In the genomic region with DNA sequence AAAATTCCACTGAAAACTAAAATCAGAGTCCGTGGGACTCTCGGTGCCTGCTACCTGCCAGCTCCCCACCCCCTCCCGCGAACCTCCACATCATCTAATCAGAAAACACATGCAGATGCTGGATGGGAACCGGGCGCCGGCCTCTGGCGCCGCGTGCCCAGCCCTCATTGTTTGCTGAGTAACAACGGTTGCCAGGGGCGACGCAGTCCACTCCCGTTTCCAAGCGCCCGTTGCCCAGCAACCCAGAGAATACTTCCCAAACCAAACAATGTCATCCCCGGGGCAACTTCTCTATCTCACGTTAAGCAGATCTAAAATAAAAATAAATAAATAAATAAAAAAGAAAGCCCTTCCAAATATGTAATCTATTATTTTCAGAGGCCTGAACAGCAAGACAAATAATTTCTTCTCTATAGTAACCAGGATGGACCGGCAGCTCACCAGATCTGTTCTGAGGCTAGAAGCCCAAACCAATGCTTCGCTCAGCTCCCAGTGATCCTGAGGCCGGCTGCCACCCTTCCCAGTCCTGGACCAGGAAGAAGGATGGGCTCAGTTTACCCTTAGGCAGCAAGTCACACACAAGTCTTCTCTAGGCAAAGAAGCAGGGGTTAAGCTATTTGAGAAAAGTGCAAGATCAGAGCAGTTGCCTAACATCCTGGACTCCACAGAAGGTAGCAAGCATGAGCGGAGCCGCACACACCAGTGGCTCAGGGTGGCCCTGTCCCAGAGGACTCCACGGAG, we compare ENCODE assay signal across 8 mouse cellular contexts. TPM values are rescaled to one million over a fixed set of nuclear protein-coding genes. Genes with fewer than 3 reads are reported as not detected.
DNase-seq lines count a peak whose midpoint lies in the region; ATAC-seq lines count a peak whose summit lies in the region.

No protein-coding gene starts in this region.

- ATAC-seq in hindbrain, embryonic 12.5 days (ENCODE audit: low FRiP score), result peak; percentile 76

- no peaks in the 10 kb centered on the region for H3K36me3 ChIP-seq in hindbrain, embryonic 12.5 days

- whole genome bisulfite sequencing in hindbrain, embryonic 12.5 days, result 8% methylated on average over 24 of the region's 24 CpGs

- H3K9me3 ChIP-seq in hindbrain, embryonic 12.5 days (replicated peaks), result no peaks in the 10 kb centered on the region

- DNase-seq in NIH3T3 (ENCODE audit: low read depth), result peak; percentile 81
- peak; percentile 56 for DNase-seq in c-Kit-positive CD71-positive TER-119-positive erythroid progenitor cells, embryonic 14.5 days (ENCODE audit: low spot score)
- DNase-seq in frontal cortex, postnatal 36 days (ENCODE audit: low spot score in 2 of 2), result peak; percentile 73 to 85
- DNase-seq in layer of hippocampus, adult 9-11 months, result peak; percentile 90
- DNase-seq in lung, postnatal 10 days, result peak; percentile 94
- peak; percentile 73 for DNase-seq in ovary, postnatal 14 days (ENCODE audit: low spot score)
- DNase-seq in yolk sac, embryonic 10.5 days (ENCODE audit: low spot score), result peak; percentile 37

- H3K27me3 ChIP-seq in hindbrain, embryonic 12.5 days, result peaks cover 10% of the 10 kb centered on the region

- H3K4me3 ChIP-seq in hindbrain, embryonic 12.5 days, result no peak overlapping the region

- peak overlapping the region; percentile 81 for H3K27ac ChIP-seq in hindbrain, embryonic 12.5 days

- H3K4me2 ChIP-seq in hindbrain, embryonic 12.5 days (replicated peaks), result peak overlapping the region; percentile 21

- H3K4me1 ChIP-seq in hindbrain, embryonic 12.5 days, result peaks cover 51% of the 10 kb centered on the region

- no peak overlapping the region for H3K9ac ChIP-seq in hindbrain, embryonic 12.5 days

RNA-seq across cellular contexts. Expression of a gene that starts 16.3 kb away (rescaled TPM):
- polyA plus RNA-seq in hindbrain, embryonic 12.5 days (2016; fragmentation: Nextera tagmentation; extraction: Ambion mirVana), result 8.7 and 10.2 TPM in 2 replicates

RNA-seq across cellular contexts. Expression of a gene that starts 44.4 kb away (rescaled TPM):
- polyA plus RNA-seq in hindbrain, embryonic 12.5 days (2016; fragmentation: Nextera tagmentation; extraction: Ambion mirVana), result 1.3 and 1.7 TPM in 2 replicates

RNA-seq across cellular contexts. Expression of a gene that starts 49.9 kb away (rescaled TPM):
- 46.8 and 47.6 TPM in 2 replicates for polyA plus RNA-seq in hindbrain, embryonic 12.5 days (2016; fragmentation: Nextera tagmentation; extraction: Ambion mirVana)

RNA-seq across cellular contexts. Expression of a gene that starts 57.2 kb away (rescaled TPM):
- polyA plus RNA-seq in hindbrain, embryonic 12.5 days (2016; fragmentation: Nextera tagmentation; extraction: Ambion mirVana), result 3.9 and 5.1 TPM in 2 replicates

RNA-seq across cellular contexts. Expression of a gene that starts 59.8 kb away (rescaled TPM):
- not detected in 2 replicates for polyA plus RNA-seq in hindbrain, embryonic 12.5 days (2016; fragmentation: Nextera tagmentation; extraction: Ambion mirVana)

Comparison
In these comparisons a context has a peak if more than half of its experiments do, and no peak if none do; other contexts are left out.
1. DNase-seq: peak in every context shown above with its lines; median percentile 94 in lung, postnatal 10 days; 90 in layer of hippocampus, adult 9-11 months; 81 in NIH3T3; 79 in frontal cortex, postnatal 36 days; 73 in ovary, postnatal 14 days; 56 in c-Kit-positive CD71-positive TER-119-positive erythroid progenitor cells, embryonic 14.5 days; 37 in yolk sac, embryonic 10.5 days.